Mouse (Mus musculus) megakaryocyte-erythroid progenitor cell, adult 5 weeks (primary cell): ENCODE data around the gene Kcnmb2. TPM values are rescaled to one million over a fixed set of nuclear protein-coding genes. Genes with fewer than 3 reads are reported as not detected.

ENCODE experiments used
- polyA plus RNA-seq: library from polyadenylated mRNA; stranded (reverse); fragments of >175 nt; gene quantifications from 2 replicates; pipeline ENCODE4 v1.2.3, GENCODE M21; 2012

The Kcnmb2 gene
- 0.08 TPM in 1 of 2 replicates, not detected in the other for polyA plus RNA-seq

DNA sequence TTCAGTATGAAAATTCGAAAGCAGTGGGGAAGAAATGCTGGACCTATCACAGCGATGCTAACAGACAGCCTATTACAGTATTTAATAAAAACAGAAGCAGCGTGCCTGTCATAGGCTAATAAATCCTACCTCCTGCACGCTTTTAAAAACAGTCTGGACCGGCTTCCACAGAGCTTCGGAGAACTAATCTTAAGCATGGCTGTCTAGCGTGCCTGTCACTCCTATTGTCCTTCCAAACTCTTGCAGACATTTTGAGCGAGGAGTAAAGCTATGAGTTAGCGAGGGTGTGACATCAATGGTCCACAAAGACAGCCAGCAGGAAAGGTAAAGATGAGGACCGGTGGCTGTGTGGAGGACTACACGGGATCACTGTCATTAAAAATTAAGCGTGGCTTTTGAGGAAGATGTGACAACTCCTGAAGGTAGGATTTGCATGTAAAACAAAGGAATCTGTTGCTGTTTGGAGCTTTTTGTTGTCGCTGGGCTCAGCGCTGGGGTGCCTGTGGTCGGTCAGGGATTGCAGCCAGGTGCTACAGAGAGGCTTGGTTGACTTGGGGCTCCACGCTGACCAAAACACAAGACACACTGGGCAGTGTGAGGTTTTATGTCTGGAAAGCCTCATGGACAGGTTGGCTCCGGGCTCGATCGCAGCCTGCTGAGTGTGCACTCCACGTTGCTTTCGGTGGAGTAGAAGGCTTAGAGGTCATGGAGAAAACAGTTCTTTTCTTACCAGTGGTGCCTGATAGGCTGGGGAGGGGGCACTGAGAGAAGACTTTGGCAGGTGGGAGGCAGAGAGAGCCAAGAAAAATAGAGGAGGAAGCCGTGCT, at the start of gene Kcnmb2:
Kcnmb2 (plus strand) TSS at position 4 of the 827 bp plus-strand sequence.

